Mouse (Mus musculus): ENCODE measurements around the gene Asb12. TPM values are rescaled to one million over a fixed set of nuclear protein-coding genes. Genes with fewer than 3 reads are reported as not detected.

The Asb12 gene
- polyA plus RNA-seq, 1 experiment from 2014 or later: 0.20 TPM

DNA sequence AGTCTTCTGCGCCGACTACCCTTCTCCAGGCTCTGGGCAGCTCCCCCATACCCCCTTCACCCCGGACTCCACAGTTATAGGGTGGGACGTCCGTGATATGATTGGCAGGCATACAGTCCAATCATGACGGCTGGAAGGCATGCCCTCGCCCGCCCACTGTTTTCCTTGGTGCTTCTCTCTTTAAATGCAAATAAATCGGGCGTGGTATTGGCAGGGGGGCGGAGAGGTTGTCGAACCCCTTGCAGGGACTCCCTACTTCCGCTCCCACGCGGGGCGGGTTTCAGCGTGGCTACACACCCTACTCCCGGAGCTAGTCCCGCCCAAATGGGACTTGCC lies 113.0 kb downstream of the Asb12 start, which contains the start of gene Amer1:
TSS of gene Amer1 (minus strand) at position 97 of the 336 bp plus-strand sequence.
- Histone ChIP-seq H3K4me3 (ENCODE audit: low read depth, low read length) (peak within 1 kb of the TSS; percentile 52), H3K9ac (ENCODE audit: low read length) (peak within 1 kb of the TSS; percentile 67), H3K27me3 (ENCODE audit: control insufficient read depth, insufficient read depth, low read length) (no peaks in the 10 kb centered on the region), H3K36me3 (ENCODE audit: control insufficient read depth, insufficient read depth, low read length) (no peaks in the 10 kb centered on the region), H3K4me2 (ENCODE audit: low read depth, low read length, severe bottlenecking) (peak within 1 kb of the TSS; percentile 52), H3K27ac (ENCODE audit: low read depth, low read length) (peak within 1 kb of the TSS; percentile 53), H3K4me1 (replicated peaks; ENCODE audit: control insufficient read depth, insufficient read depth, low read length) (no peaks in the 10 kb centered on the region), H3K9me3 (ENCODE audit: control insufficient read depth, low read length) (no peaks in the 10 kb centered on the region)
- 12% methylated on average over 19 of the region's 19 CpGs for WGBS
- peak; percentile 84 for DNase-seq (ENCODE audit: low spot score)
- peak; percentile 97 for ATAC-seq (replicated peaks; ENCODE audit: low FRiP score)

- H3K4me3 ChIP-seq (ENCODE audit: low read depth, low read length): peak overlapping the region; percentile 52
- H3K4me2 ChIP-seq (ENCODE audit: low read depth, low read length, severe bottlenecking): peak overlapping the region; percentile 52
- H3K36me3 ChIP-seq (ENCODE audit: control insufficient read depth, insufficient read depth, low read length): no peaks in the 10 kb centered on the region
- DNase-seq (ENCODE audit: low spot score): peak; percentile 68
- H3K9me3 ChIP-seq (ENCODE audit: control insufficient read depth, low read length): no peaks in the 10 kb centered on the region
- no peaks in the 10 kb centered on the region for H3K4me1 ChIP-seq (replicated peaks; ENCODE audit: control insufficient read depth, insufficient read depth, low read length)
- peak overlapping the region; percentile 67 for H3K9ac ChIP-seq (ENCODE audit: low read length)
- peak; percentile 82 for ATAC-seq (replicated peaks; ENCODE audit: low FRiP score)
- H3K27me3 ChIP-seq (ENCODE audit: control insufficient read depth, insufficient read depth, low read length): no peaks in the 10 kb centered on the region
- H3K27ac ChIP-seq (ENCODE audit: low read depth, low read length): peak overlapping the region; percentile 53
- 21% methylated on average over 40 of the region's 42 CpGs for WGBS
Observed at GRCm38 (mm10) chrX:95443898-95444775, 113.7 kb downstream of the Asb12 start.

DNA sequence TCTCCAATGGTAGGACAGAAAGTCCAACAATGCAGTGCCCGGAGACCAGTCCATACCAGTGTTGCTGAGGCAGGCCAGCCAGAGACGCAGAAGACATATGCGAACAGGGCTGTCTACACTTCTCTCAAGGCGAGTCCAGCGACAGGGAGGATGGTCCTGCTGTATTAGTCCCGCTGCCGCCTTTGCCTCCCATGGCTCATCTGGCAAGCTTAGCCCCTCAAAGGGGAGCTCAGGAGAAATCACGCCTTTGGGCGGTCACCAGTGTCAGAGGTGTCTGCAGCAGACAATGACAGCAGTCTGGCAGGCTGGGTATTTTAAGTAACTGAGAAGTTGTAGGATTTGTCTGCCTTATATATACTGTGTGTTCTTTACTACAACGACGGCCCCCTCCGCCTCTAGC lies 114.4 kb downstream of the Asb12 start:
- peak; percentile 51 for DNase-seq (ENCODE audit: low spot score)
- peak overlapping the region; percentile 52 for H3K4me3 ChIP-seq (ENCODE audit: low read depth, low read length)
- H3K4me1 ChIP-seq (replicated peaks; ENCODE audit: control insufficient read depth, insufficient read depth, low read length): no peaks in the 10 kb centered on the region
- WGBS: 31% methylated on average over 12 of the region's 12 CpGs
- no peak for ATAC-seq (replicated peaks; ENCODE audit: low FRiP score)
- peak overlapping the region; percentile 67 for H3K9ac ChIP-seq (ENCODE audit: low read length)
- H3K36me3 ChIP-seq (ENCODE audit: control insufficient read depth, insufficient read depth, low read length): no peaks in the 10 kb centered on the region
- H3K9me3 ChIP-seq (ENCODE audit: control insufficient read depth, low read length): no peaks in the 10 kb centered on the region
- H3K4me2 ChIP-seq (ENCODE audit: low read depth, low read length, severe bottlenecking): peak overlapping the region; percentile 52
- H3K27me3 ChIP-seq (ENCODE audit: control insufficient read depth, insufficient read depth, low read length): no peaks in the 10 kb centered on the region
- H3K27ac ChIP-seq (ENCODE audit: low read depth, low read length): no peak overlapping the region

DNA sequence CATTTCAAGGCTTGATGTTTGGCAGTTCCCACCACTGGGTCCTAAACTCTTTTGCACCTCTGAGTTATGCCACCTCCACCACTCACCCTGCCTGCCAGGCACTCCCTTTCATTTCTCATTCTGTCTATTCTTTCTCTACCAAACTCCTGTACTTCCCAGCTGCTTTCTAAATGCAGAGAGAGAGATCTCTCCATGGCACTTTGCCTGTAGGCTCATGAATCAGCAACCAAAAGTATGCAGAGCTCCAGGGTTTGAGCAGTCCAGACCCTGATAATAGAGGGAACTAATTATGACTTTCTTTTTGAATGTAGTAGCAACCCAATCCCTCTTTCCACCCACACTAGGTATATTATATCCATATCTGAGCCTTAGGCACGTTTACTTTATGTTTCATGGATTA lies 115.5 kb downstream of the Asb12 start:
- Histone ChIP-seq H3K9ac (ENCODE audit: low read length) (no peak overlapping the region), H3K4me2 (ENCODE audit: low read depth, low read length, severe bottlenecking) (no peak overlapping the region), H3K27me3 (ENCODE audit: control insufficient read depth, insufficient read depth, low read length) (no peaks in the 10 kb centered on the region), H3K4me3 (ENCODE audit: low read depth, low read length) (no peak overlapping the region), H3K36me3 (ENCODE audit: control insufficient read depth, insufficient read depth, low read length) (no peaks in the 10 kb centered on the region), H3K27ac (ENCODE audit: low read depth, low read length) (no peak overlapping the region), H3K9me3 (ENCODE audit: control insufficient read depth, low read length) (no peaks in the 10 kb centered on the region), H3K4me1 (replicated peaks; ENCODE audit: control insufficient read depth, insufficient read depth, low read length) (no peaks in the 10 kb centered on the region)
- ATAC-seq (replicated peaks; ENCODE audit: low FRiP score): no peak
- no peak for DNase-seq (ENCODE audit: low spot score)
- 57% methylated on average over 1 of the region's 1 CpGs for WGBS

- H3K27ac ChIP-seq (ENCODE audit: low read depth, low read length): no peak overlapping the region
- H3K9me3 ChIP-seq (ENCODE audit: control insufficient read depth, low read length): no peaks in the 10 kb centered on the region
- DNase-seq (ENCODE audit: low spot score): no peak
Observed at GRCm38 (mm10) chrX:95441290-95441689, 116.5 kb downstream of the Asb12 start.

GRCm38 (mm10) chrX:95438491-95438890 lies 119.3 kb downstream of the Asb12 start:
- Histone ChIP-seq H3K9ac (ENCODE audit: low read length) (no peak overlapping the region), H3K36me3 (ENCODE audit: control insufficient read depth, insufficient read depth, low read length) (no peaks in the 10 kb centered on the region), H3K27ac (ENCODE audit: low read depth, low read length) (no peak overlapping the region), H3K4me2 (ENCODE audit: low read depth, low read length, severe bottlenecking) (no peak overlapping the region), H3K4me3 (ENCODE audit: low read depth, low read length) (no peak overlapping the region), H3K27me3 (ENCODE audit: control insufficient read depth, insufficient read depth, low read length) (no peaks in the 10 kb centered on the region), H3K9me3 (ENCODE audit: control insufficient read depth, low read length) (no peaks in the 10 kb centered on the region), H3K4me1 (replicated peaks; ENCODE audit: control insufficient read depth, insufficient read depth, low read length) (no peaks in the 10 kb centered on the region)
- DNase-seq (ENCODE audit: low spot score) (no peak), ATAC-seq (replicated peaks; ENCODE audit: low FRiP score) (no peak)
- 83% methylated on average over 4 of the region's 4 CpGs for WGBS

More at GRCm38 (mm10) chrX:95441290-95441689, 116.5 kb downstream of the Asb12 start:
- H3K4me1 ChIP-seq (replicated peaks; ENCODE audit: control insufficient read depth, insufficient read depth, low read length): no peaks in the 10 kb centered on the region
- no peak for ATAC-seq (replicated peaks; ENCODE audit: low FRiP score)
- no peak overlapping the region for H3K4me2 ChIP-seq (ENCODE audit: low read depth, low read length, severe bottlenecking)
- H3K27me3 ChIP-seq (ENCODE audit: control insufficient read depth, insufficient read depth, low read length): no peaks in the 10 kb centered on the region
- H3K4me3 ChIP-seq (ENCODE audit: low read depth, low read length): no peak overlapping the region
- H3K9ac ChIP-seq (ENCODE audit: low read length): no peak overlapping the region
- no peaks in the 10 kb centered on the region for H3K36me3 ChIP-seq (ENCODE audit: control insufficient read depth, insufficient read depth, low read length)

- DNase-seq (ENCODE audit: low spot score): no peak
- Histone ChIP-seq H3K27ac (ENCODE audit: low read depth, low read length) (no peak overlapping the region), H3K4me1 (replicated peaks; ENCODE audit: control insufficient read depth, insufficient read depth, low read length) (no peaks in the 10 kb centered on the region), H3K9me3 (ENCODE audit: control insufficient read depth, low read length) (no peaks in the 10 kb centered on the region), H3K9ac (ENCODE audit: low read length) (no peak overlapping the region), H3K27me3 (ENCODE audit: control insufficient read depth, insufficient read depth, low read length) (no peaks in the 10 kb centered on the region), H3K4me3 (ENCODE audit: low read depth, low read length) (no peak overlapping the region), H3K36me3 (ENCODE audit: control insufficient read depth, insufficient read depth, low read length) (no peaks in the 10 kb centered on the region), H3K4me2 (ENCODE audit: low read depth, low read length, severe bottlenecking) (no peak overlapping the region)
- no peak for ATAC-seq (replicated peaks; ENCODE audit: low FRiP score)
- 89% methylated on average over 1 of the region's 1 CpGs for WGBS
Observed at GRCm38 (mm10) chrX:95437236-95437635, 120.6 kb downstream of the Asb12 start.
